Mouse (Mus musculus): ENCODE data around the gene Lingo3. TPM values are rescaled to one million over a fixed set of nuclear protein-coding genes. Genes with fewer than 3 reads are reported as not detected.
"Not testable (repeated sequence)": the region's sequence is repeated elsewhere in the genome, so short reads cannot be mapped to it uniquely, and the experiment has no call there.

Gene Lingo3
- total RNA-seq, 1 experiment from 2014 or later: not detected

DNA sequence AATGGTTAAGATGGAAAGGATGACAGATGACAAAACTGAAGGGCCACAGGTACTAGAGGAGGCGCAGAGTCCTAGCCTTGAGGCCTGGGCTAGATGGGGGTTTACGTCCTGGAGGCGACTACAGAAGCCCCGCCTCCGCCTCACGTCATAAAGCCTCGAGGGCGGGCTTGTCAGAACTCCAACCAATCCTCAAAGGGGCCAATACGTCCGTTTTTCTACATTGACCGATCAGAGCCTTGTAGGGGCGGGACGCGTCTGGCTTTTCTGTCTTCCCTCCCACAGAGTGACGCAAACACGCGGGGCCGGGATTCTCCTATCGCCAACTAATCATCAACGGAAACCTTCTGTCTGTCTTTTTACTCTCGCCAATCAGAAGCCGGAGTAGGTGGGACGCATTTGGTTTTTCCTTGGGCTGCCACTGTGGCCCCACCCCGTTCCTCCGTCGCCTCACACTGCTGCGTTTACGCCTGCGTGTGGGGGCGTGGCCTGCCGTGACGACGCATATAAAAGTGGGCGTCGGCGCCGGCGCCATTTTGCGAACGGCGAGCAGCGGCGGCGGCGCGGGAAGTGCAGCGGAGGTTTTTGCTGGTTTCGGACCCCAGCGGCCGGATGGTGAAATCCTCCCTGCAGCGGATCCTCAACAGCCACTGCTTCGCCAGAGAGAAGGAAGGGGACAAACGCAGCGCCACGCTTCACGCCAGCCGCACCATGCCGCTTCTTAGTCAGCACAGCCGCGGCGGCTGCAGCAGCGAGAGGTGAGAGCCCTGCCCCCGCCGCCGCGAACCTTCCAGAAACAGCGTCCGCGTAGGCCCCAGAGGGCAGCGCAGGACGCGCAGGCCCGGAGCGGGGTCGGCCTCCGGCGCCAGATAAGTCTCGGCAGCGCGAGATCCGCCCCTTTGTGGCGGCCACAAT lies 17.4 kb downstream of the Lingo3 start, which contains the start of gene Oaz1:
TSS of gene Oaz1 (plus strand) at position 506 of the 912 bp plus-strand sequence.
- ATAC-seq (replicated peaks; ENCODE audit: insufficient number of reproducible peaks, low FRiP score, low TSS enrichment, poor library complexity, severe bottlenecking): peak; percentile 92

GRCm38 (mm10) chr10:80824827-80825226 lies 19.0 kb downstream of the Lingo3 start:
- ATAC-seq (replicated peaks; ENCODE audit: insufficient number of reproducible peaks, low FRiP score, low TSS enrichment, poor library complexity, severe bottlenecking): no peak

DNA sequence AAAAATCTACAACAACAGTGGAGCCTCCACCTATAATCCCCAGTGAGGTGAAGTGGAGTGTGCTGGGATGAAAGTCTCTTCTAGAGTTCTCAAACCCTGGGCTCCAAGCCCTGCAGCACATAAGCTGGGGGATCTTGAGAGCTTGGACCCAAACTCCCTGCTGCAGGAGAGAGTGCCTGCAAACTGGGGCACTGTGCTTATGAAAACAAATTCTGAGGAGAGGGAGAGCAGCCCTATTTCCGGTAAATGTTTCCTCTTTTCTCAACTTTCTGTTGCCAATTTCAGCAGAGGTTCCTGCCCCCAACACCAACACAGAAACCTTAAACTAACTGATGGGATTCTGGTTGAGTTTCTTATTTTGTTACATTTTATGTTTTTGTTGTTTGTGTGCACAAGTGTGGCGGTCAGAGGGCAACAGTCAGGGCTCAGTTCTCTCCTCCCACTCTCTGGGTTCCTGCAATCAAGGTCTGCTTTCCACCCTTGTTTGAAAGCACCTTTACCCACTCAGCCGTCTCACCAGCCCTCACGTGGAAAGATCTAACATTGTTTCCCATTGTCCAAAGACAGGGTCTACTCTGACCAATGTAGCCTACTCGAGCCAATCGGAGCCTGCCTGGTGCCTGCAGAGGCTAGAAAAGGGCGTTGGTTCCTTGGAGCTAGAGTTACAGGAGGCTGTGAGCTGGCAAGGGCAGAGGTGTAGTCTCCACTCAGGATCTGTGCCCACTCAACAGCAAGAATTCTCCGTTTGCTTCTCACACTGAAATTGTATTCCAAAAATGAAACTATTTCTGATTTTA lies 19.8 kb downstream of the Lingo3 start:
- no peak for ATAC-seq (replicated peaks; ENCODE audit: insufficient number of reproducible peaks, low FRiP score, low TSS enrichment, poor library complexity, severe bottlenecking)

DNA sequence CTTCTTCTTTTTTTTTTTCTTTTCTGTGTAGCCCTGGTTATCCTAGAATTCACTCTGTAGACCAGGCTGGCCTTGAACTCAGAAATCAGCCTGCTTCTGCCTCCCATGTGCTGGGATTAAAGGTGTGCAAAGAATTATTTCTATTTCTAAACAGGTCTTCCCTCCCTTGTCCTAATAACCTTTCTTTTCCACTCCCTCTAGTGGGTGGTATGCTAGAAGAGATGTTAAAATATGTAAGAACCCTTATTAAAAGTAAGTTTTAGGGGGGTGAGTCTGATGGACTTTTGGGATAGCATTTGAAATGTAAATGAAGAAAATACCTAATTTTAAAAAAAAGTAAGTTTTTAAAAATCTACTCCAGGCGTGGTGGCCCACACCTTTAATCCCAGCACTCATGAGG lies 20.5 kb downstream of the Lingo3 start:
- ATAC-seq (replicated peaks; ENCODE audit: insufficient number of reproducible peaks, low FRiP score, low TSS enrichment, poor library complexity, severe bottlenecking): no peak

DNA sequence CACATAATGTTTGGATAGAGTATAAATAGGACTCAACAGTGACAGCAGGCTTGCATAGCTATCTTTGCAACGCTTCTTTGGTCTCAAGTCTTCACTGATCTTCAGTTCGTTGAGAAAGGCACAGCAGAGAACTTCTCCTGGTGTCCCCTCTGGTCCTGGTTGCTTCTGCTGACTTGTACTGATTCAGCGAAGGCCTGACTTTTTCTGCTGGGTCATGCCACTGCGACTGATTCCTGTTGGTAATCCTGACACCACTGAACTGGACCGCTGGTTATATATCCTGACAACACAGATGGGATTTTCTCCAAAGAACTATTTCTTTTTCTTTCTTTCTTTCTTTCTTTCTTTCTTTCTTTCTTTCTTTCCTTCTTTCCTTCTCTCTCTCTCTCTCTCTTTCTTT lies 21.3 kb downstream of the Lingo3 start:
- no peak for ATAC-seq (replicated peaks; ENCODE audit: insufficient number of reproducible peaks, low FRiP score, low TSS enrichment, poor library complexity, severe bottlenecking)

- no peak for ATAC-seq (replicated peaks; ENCODE audit: insufficient number of reproducible peaks, low FRiP score, low TSS enrichment, poor library complexity, severe bottlenecking)
These were observed 21.8 kb downstream of the Lingo3 start for GRCm38 (mm10) chr10:80821991-80822390.

DNA sequence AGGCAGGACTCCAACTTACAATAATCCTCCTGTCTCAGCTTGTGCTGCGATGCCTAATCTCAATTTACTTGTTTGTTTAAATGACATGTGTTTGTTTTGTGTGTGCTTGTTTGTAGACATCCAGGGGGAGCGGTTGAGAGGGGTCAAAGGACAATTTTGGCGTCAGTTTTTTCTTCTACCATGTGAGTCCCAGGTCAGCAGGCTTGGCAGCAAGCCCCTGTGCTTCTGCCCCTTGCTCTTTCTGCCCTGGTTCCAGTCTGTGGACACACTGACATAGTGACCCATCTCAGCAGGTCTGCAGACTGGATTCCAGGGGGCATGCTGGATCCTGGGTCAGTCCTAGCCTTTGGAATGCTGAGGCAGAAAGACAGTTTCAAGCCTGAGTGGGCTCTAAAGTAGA lies 24.4 kb downstream of the Lingo3 start:
- ATAC-seq (replicated peaks; ENCODE audit: insufficient number of reproducible peaks, low FRiP score, low TSS enrichment, poor library complexity, severe bottlenecking): no peak

- ATAC-seq (replicated peaks; ENCODE audit: insufficient number of reproducible peaks, low FRiP score, low TSS enrichment, poor library complexity, severe bottlenecking): no peak
These were observed 25.1 kb downstream of the Lingo3 start for GRCm38 (mm10) chr10:80818599-80819281.

DNA sequence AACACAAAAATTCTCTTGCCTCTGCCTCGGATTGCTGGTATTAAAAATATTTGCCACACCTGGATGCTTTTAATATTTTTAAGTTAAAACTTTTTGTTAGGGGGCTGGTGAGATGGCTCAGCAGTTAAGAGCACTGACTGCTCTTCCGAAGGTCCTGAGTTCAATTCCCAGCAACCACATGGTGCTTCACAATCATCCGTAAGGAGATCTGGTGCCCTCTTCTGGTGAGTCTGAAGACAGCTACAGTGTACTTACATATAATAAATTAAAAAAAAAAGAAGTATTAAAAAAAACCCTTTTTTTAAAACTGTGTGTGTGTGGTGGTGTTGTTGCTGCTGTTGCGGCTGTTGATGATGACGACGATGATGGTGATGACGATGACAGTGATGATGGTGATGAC lies 25.9 kb downstream of the Lingo3 start:
- not testable (repeated sequence) for ATAC-seq (replicated peaks; ENCODE audit: insufficient number of reproducible peaks, low FRiP score, low TSS enrichment, poor library complexity, severe bottlenecking)

- ATAC-seq (replicated peaks; ENCODE audit: insufficient number of reproducible peaks, low FRiP score, low TSS enrichment, poor library complexity, severe bottlenecking): no peak
These were observed 26.7 kb downstream of the Lingo3 start for GRCm38 (mm10) chr10:80817164-80817563.

DNA sequence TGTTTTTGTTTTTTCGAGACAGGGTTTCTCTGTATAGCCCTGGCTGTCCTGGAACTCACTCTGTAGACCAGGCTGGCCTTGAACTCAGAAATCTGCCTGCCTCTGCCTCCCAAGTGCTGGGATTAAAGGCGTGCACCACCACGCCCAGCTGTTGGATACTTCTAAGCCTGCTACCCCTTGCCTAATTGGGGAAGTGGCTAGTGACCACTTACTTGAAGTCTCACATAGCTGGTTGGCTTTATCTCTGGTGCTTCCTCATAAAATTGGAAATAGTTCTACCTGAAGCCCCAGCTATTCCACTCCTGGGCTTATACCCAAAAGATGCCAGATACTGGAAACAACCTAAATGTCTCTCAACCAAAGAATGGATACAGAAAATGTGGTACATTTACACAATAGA lies 27.5 kb downstream of the Lingo3 start:
- ATAC-seq (replicated peaks; ENCODE audit: insufficient number of reproducible peaks, low FRiP score, low TSS enrichment, poor library complexity, severe bottlenecking): not testable (repeated sequence)

DNA sequence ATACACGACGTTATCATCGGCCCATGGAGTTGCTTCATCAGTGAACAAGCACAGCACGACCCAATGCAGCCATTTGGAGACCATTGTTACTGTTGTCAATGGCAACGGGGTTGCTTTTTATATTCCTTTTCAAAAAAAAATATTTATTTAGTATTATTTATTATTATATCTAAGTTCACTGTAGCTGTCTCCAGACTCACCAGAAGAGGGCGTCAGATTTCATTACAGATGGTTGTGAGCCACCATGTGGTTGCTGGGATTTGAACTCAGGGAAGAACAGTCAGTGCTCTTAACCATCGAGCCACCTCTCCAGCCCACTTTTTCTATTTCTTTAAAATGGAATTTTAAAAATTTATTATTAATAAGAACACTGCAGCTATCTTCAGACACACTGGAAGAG lies 29.0 kb downstream of the Lingo3 start:
- ATAC-seq (replicated peaks; ENCODE audit: insufficient number of reproducible peaks, low FRiP score, low TSS enrichment, poor library complexity, severe bottlenecking): no peak

- no peak for ATAC-seq (replicated peaks; ENCODE audit: insufficient number of reproducible peaks, low FRiP score, low TSS enrichment, poor library complexity, severe bottlenecking)
These were observed 30.5 kb downstream of the Lingo3 start, which contains the start of gene Jsrp1 for GRCm38 (mm10) chr10:80813366-80813765. Jsrp1 (minus strand) TSS chr10:80813498.

DNA sequence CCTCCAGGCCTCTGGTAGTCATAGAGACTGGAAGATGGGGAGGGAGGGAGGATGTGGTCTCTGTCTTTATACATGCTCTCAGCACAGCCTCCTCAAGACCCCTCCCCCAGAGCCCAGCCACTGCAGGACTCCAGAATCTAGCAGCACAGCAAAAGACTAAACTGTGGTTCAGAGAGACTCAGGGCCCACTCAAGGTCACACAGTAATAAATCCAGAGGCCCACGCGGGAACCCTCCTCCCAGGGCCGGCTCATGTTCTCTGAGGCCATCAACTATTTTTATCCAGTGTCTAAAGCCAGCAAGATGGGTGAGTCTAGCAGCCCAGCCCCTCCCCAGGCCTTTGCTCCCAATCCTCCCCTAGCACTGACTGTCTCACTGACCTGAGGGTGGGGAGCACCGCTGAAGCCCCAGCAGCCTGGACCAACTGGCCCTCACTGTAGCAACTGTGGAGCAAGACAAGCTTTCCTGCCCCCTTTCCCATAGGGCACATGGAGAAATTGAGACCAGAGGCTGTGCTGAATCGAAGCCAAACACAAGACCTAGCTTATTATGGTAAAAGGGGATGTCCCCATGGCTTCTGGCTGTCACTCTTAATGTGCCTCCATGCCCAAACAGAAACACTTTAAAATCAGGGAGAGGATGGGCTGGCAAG lies 31.3 kb downstream of the Lingo3 start:
- ATAC-seq (replicated peaks; ENCODE audit: insufficient number of reproducible peaks, low FRiP score, low TSS enrichment, poor library complexity, severe bottlenecking): no peak

DNA sequence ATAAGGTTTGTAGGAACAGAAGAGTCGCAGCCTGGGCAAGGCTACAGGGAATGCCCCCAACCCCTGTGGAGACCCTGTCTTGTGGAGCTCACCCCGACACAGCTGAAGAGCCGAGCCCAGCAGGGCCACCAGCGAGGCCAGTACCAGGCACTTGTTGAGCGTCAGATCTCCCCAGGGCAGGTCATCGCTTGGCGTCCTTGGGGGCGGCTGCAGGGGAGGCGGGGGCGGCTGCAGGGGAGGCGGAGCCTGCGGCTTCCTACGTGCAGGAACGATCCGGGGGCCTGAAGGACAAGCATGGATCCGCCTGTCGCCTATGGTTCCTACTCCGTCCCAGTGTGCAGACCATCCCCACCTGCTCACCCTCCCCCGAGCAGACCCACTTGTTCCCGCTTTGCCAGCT lies 33.8 kb downstream of the Lingo3 start:
- ATAC-seq (replicated peaks; ENCODE audit: insufficient number of reproducible peaks, low FRiP score, low TSS enrichment, poor library complexity, severe bottlenecking): no peak

DNA sequence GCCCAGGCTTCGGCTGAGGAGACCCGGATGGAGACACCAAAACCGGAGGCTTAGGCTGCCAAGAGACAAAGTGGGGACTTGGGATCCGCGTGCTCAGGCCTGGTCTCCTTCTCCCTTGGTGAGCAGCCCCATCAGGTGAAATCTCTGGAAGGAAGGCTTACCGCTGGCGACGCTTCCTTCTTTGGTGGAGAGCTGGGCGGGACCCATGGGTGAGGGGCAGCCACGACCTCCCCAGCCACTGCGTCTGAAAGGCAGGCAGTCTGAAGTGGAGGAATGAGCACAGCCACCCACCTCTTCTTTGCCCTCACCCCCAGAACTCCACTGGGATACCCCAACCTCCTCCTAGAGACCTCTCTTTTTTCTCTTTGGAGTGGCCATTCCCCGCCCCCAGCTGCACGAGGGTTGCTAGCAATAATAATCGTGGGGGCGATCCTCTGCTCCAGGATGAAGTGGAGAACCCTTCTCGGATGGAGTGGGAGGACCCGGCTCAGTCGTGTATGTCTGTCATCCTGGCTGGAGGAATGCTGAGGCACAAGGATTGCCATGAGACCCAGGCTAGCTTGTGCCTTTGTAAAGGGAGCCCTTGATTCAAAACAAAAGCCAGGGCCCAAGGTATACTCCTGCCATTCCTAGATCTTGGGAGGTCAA lies 34.7 kb downstream of the Lingo3 start:
- no peak for ATAC-seq (replicated peaks; ENCODE audit: insufficient number of reproducible peaks, low FRiP score, low TSS enrichment, poor library complexity, severe bottlenecking)

DNA sequence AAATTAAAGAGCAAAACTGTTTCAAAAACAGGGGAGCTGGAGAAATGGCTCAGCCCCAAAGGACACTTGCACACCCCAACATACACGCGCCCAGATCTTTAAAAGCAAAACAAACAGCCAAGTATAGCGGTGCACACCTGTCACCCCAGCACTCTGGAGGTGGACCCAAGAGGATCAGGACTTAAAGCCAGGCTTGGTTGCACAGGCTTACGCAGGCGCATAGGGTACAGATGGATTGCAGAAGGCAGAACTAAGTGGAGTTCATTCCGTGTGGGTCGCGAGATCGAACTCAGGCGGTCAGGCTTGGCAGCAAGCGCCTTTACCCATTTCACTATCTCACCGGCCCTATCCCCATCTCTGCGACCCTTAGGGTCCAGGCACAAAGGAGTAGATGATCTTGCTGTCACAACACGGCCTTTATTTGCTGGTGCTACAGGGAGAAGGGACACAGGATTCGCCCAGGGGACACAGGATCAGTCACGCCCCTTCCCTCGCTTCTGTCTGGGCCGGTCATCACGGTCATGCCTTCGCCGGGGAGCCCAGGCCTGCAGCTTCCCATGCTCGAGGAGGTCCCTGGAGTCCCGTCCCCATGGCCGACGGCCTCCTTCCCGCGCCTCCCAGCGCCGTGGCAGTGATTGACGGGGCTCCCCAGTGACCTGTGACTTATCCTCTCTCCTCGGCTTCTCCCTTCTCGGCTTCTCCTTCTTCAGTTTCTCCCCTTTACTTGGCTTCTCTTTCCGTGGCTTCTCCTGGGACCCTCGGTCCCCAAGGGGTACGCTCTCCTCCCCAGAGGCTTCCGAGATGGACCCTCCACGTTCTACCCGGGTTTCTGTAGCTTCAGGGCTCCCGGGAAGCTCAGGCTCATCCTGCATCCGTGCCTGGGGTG lies 35.5 kb downstream of the Lingo3 start:
- ATAC-seq (replicated peaks; ENCODE audit: insufficient number of reproducible peaks, low FRiP score, low TSS enrichment, poor library complexity, severe bottlenecking): no peak
